Mouse (Mus musculus): ENCODE measurements around the gene Brix1.

DNA sequence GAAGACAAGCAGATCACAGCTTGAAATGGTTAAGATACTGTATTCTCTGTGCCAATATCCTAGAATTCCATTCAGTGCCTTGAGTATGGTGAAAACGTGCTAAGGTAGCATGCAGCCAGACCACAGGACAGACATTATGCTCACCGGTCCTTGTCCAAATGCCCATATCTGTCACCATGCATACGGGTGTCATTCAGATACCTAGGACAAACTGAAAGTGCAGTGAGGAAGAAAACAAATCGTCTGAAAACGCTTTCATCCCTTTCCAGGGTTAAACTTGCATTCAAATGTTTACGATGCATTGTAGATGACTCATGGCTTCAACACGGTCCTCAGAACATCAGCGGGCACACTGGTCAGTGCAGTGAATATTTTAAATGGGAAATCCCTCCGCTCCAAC is 44.3 kb downstream of the Brix1 start:
- TF ChIP-seq CTCF (IDR thresholded peaks at IDR 0.05; ENCODE audit: insufficient read depth, low read length) = no peak
- TF ChIP-seq POLR2A (IDR thresholded peaks at IDR 0.05; ENCODE audit: borderline replicate concordance, extremely low read depth, low read depth, low read length) = no peak

Measured in lung, adult 2 months (tissue).